Mouse (Mus musculus): ENCODE data around the gene Dock7. TPM values are rescaled to one million over a fixed set of nuclear protein-coding genes. Genes with fewer than 3 reads are reported as not detected.
"Not testable (repeated sequence)": the region's sequence is repeated elsewhere in the genome, so short reads cannot be mapped to it uniquely, and the experiment has no call there.

The Dock7 gene
- polyA plus RNA-seq, 1 experiment from 2014 or later, result 73.6 TPM

DNA sequence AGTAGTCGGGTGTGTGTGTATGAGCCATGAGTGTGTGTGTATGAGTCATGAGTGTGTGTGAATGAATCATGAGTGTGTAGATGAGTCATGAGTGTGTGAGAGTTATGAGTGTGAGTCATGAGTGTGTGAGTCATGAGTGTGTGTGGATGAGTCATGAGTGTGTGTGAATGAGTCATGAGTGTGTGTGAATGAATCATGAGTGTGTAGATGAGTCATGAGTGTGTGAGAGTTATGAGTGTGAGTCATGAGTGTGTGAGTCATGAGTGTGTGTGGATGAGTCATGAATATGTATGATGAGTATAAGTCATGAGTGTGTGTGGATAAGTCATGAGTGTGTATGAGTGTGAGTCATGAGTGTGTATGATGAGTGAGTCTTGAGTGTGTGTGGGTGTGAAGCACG is 142.4 kb downstream of the Dock7 start:
- H3K36me3 ChIP-seq, result peaks cover 46% of the 10 kb centered on the region
- ATAC-seq (ENCODE audit: low FRiP score), result not testable (repeated sequence)

DNA sequence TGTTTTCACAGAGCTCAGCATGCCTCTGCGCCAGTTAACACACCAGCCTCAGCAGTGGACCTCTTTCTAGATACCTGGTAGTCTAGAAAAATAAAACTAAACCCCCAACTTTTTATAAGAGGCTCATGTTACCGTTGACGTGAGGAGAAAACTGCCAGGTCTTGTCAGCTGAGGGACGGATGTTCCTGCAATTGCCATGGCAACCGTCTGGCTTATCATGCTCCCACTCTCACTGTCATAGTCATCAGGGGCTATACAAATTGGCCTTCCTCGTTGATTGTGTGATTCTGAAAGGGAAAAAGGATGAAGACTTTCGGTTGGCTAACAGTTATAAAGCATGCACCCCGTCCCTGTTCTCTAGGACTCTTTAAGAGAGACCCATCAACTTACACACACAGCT is 145.0 kb downstream of the Dock7 start:
- Histone ChIP-seq H3K9me3 (no peaks in the 10 kb centered on the region), H3K36me3 (peaks cover 57% of the 10 kb centered on the region), H3K4me3 (no peak overlapping the region), H3K9ac (no peak overlapping the region), H3K4me1 (replicated peaks) (0 out of 2 replicates have a peak, but pooled peaks cover 2% of the 10 kb centered on the region), H3K4me2 (no peak overlapping the region), H3K27ac (no peak overlapping the region), H3K27me3 (no peaks in the 10 kb centered on the region)
- no peak for ATAC-seq (ENCODE audit: low FRiP score)
- WGBS, result 49% methylated on average over 8 of the region's 8 CpGs

More for the DNA sequence above, 142.4 kb downstream of the Dock7 start:
- not testable (repeated sequence) for H3K9ac ChIP-seq; H3K27me3 ChIP-seq; H3K4me3 ChIP-seq; H3K9me3 ChIP-seq; H3K4me2 ChIP-seq; H3K27ac ChIP-seq; H3K4me1 ChIP-seq (replicated peaks)
- WGBS, result 93% methylated on average over 2 of the region's 2 CpGs

DNA sequence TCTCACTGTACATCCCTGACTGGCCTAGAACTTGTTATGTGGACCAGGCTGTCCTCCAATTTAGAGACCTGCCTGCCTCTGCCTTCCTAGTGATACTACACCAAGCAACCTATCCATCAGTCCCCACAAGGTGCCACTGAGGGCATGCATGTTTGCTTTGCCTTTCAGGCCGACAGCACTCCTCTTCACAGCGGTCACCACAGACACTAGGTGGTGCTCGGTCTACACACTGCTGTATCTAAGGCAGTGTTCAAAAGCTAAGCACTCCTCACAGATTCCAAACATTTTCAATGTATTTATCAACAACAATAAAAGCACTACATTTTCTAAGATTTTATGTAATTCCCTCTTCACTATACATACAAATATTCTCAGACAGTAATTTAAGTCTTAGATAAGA is 150.8 kb downstream of the Dock7 start:
- 90% methylated on average over 3 of the region's 3 CpGs for WGBS
- peaks cover 73% of the 10 kb centered on the region for H3K36me3 ChIP-seq

DNA sequence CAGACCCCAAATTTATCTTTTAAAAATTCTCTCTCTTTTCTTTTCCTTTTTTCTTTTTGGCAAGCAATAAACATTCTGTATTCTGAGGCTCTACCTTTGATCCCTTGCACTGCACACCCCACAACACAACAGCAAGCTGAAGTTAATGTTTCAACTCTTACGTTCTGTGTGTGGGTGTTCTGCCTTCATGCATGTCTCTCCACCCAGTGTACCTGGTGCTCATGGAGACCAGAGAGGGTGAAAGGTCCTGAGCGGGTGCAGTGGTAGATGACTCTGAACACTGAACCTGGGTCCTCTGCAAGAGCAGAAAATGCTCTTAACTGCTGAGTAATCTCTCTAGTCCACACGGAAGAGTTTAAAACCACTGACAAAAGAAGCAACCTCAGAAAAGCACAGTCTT is 160.5 kb downstream of the Dock7 start:
- no peak for ATAC-seq (ENCODE audit: low FRiP score)
- no peak overlapping the region for H3K9ac ChIP-seq
- no peaks in the 10 kb centered on the region for H3K27me3 ChIP-seq
- no peaks in the 10 kb centered on the region for H3K9me3 ChIP-seq
- H3K36me3 ChIP-seq, result peaks cover 64% of the 10 kb centered on the region
- WGBS, result 95% methylated on average over 3 of the region's 3 CpGs
- no peak overlapping the region for H3K4me3 ChIP-seq
- H3K27ac ChIP-seq, result no peak overlapping the region
- no peaks in the 10 kb centered on the region for H3K4me1 ChIP-seq (replicated peaks)
- H3K4me2 ChIP-seq, result no peak overlapping the region

More for the DNA sequence above, 150.8 kb downstream of the Dock7 start:
- H3K4me3 ChIP-seq, result no peak overlapping the region
- no peak overlapping the region for H3K27ac ChIP-seq
- no peaks in the 10 kb centered on the region for H3K9me3 ChIP-seq
- no peak for ATAC-seq (ENCODE audit: low FRiP score)
- H3K27me3 ChIP-seq, result no peaks in the 10 kb centered on the region
- no peaks in the 10 kb centered on the region for H3K4me1 ChIP-seq (replicated peaks)
- no peak overlapping the region for H3K4me2 ChIP-seq
- no peak overlapping the region for H3K9ac ChIP-seq

DNA sequence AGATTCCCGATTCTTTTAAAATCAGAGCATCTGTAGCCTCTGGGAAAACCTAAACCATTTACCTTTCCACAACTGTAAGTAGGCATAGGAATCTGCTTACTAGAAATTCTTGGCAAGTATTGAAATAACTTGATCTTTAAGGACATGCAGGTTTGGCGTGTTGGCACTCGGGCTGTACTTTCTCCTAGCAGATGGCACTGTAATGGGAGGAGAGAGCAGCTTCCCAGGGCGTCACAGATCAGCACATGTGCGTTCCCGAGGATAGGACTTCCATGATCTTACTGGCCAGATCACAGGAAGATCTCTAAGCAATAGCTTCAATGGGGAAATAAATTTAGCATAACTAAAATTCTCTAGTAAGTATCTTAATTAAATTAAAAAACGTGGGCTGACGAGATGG is 164.7 kb downstream of the Dock7 start:
- Histone ChIP-seq H3K9ac (no peak overlapping the region), H3K4me3 (no peak overlapping the region), H3K36me3 (peaks cover 65% of the 10 kb centered on the region), H3K27ac (no peak overlapping the region), H3K27me3 (no peaks in the 10 kb centered on the region), H3K4me2 (no peak overlapping the region), H3K4me1 (replicated peaks) (no peaks in the 10 kb centered on the region), H3K9me3 (no peaks in the 10 kb centered on the region)
- ATAC-seq (ENCODE audit: low FRiP score), result no peak
- 93% methylated on average over 8 of the region's 8 CpGs for WGBS

DNA sequence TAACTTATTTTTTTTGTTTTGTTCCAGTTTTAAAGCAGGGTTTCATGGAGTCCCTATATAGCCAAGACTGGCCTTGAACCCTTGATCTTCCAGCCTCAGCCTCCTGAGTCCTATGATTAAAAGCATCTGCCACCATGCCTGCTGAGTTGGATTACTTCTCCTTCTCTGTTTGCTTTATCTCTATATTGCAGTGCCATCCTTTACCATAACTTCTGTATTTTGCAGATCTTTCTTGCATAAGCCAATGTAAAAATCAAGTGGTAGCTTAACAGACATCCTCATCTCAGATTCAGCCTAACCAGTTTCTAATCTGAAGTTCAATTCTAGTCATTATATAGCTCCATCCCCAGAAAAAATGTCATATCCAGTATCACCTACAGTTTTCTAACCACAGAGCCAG is 170.2 kb downstream of the Dock7 start:
- no peak for ATAC-seq (ENCODE audit: low FRiP score)
- H3K27ac ChIP-seq, result no peak overlapping the region
- no peak overlapping the region for H3K4me2 ChIP-seq
- H3K4me1 ChIP-seq (replicated peaks), result no peaks in the 10 kb centered on the region
- peaks cover 35% of the 10 kb centered on the region for H3K36me3 ChIP-seq
- H3K27me3 ChIP-seq, result no peaks in the 10 kb centered on the region
- H3K4me3 ChIP-seq, result no peak overlapping the region
- H3K9ac ChIP-seq, result no peak overlapping the region
- H3K9me3 ChIP-seq, result no peaks in the 10 kb centered on the region

DNA sequence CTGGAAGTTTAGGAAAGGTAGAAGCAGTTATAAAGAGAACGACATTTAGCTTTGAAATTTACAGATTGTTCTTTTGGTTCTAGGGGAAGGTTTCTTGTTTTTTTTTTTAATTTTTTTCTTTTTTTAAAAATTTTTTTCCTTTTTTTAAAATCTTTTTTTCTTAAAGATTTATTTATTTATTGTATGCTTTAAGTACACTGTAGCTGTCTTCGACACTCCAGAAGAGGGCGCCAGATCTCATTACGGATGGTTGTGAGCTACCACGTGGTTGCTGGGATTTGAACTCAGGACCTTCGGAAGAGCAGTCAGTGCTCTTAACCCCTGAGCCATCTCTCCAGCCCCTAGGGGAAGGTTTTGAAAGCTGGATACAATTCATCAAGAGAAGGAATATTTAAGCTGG is 182.5 kb downstream of the Dock7 start:
- WGBS, result 93% methylated on average over 6 of the region's 6 CpGs
- H3K9ac ChIP-seq; H3K4me2 ChIP-seq; H3K9me3 ChIP-seq; ATAC-seq (ENCODE audit: low FRiP score); H3K27me3 ChIP-seq; H3K27ac ChIP-seq; H3K4me1 ChIP-seq (replicated peaks); H3K4me3 ChIP-seq: not testable (repeated sequence)
- peaks cover 65% of the 10 kb centered on the region for H3K36me3 ChIP-seq

DNA sequence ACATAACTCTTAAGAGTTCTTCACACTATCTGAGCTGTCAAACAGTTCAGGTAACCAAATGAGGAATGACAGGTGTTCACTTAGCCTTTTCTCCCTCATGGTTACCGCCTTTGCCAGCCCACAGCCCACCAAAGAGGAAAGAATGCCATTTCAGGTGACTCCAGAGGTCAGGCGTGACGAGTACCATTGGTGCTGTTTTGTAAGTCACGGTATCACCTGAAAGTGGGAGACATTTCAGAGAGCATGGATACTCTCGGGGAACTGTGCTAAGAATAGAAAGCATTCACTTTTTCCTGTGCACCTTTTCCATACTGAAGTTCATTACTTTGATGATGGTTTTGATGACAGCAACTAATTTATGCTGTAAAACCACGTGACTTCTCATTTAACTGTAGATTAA is 184.7 kb downstream of the Dock7 start:
- Histone ChIP-seq H3K9me3 (no peaks in the 10 kb centered on the region), H3K27ac (no peak overlapping the region), H3K36me3 (peaks cover 57% of the 10 kb centered on the region), H3K27me3 (no peaks in the 10 kb centered on the region), H3K4me2 (no peak overlapping the region), H3K4me3 (no peak overlapping the region), H3K9ac (no peak overlapping the region), H3K4me1 (replicated peaks) (no peaks in the 10 kb centered on the region)
- WGBS, result 88% methylated on average over 6 of the region's 6 CpGs
- no peak for ATAC-seq (ENCODE audit: low FRiP score)

DNA sequence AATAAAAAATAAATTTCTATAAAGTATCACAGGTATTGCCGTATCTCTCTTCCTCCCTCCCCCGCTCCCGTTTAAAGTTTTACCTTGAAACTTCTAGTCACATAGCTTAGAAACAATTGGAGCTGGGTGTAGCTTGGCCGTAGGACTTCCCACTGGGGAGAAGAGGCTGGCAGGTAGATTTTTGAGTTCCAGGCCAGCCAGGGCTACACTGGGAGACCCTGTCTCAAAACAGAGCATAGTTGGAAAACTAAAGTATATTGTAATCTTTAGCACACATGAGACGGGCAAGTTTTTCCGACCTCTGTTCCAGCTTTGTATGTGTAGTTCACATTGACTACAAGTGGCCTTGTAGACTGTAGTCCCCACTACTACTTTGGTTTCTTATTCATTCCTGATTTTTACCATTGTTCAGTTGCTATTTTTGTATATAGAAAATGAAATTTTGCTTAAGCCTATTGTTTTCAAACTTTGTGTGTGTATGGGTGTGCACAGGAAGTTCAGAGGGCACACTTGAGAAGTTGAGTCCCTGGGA is 195.4 kb downstream of the Dock7 start:
- Histone ChIP-seq H3K4me1 (replicated peaks) (peaks cover 21% of the 10 kb centered on the region), H3K4me3 (peak overlapping the region; percentile 87), H3K9me3 (no peaks in the 10 kb centered on the region), H3K36me3 (peaks cover 3% of the 10 kb centered on the region), H3K27ac (no peak overlapping the region), H3K27me3 (no peaks in the 10 kb centered on the region), H3K9ac (no peak overlapping the region; the same call in 1 of the 2 replicates), H3K4me2 (peak overlapping the region; percentile 91)
- no peak for ATAC-seq (ENCODE audit: low FRiP score)
- 30% methylated on average over 6 of the region's 6 CpGs for WGBS

DNA sequence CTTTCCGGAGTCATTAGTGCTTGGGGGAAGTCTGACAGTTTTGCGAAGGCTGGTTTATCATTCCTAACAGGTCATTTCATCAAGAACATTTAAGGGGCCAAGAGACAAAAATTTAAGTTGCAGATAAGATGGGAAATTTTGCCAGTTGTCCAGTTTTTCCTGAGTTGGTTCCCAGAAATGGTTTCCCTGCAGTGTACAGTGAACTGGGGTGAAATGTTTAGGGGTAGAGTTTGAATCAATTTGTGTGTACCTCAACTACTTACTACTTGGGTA is 195.9 kb downstream of the Dock7 start:
- 3% methylated on average over 2 of the region's 2 CpGs for WGBS
- H3K27me3 ChIP-seq, result no peaks in the 10 kb centered on the region
- no peak overlapping the region for H3K27ac ChIP-seq
- peak overlapping the region; percentile 87 for H3K4me3 ChIP-seq
- H3K9ac ChIP-seq, result peak overlapping the region; percentile 89
- H3K4me2 ChIP-seq, result peak overlapping the region; percentile 91
- H3K4me1 ChIP-seq (replicated peaks), result peaks cover 21% of the 10 kb centered on the region
- H3K9me3 ChIP-seq, result no peaks in the 10 kb centered on the region
- no peak for ATAC-seq (ENCODE audit: low FRiP score)
- H3K36me3 ChIP-seq, result no peaks in the 10 kb centered on the region

DNA sequence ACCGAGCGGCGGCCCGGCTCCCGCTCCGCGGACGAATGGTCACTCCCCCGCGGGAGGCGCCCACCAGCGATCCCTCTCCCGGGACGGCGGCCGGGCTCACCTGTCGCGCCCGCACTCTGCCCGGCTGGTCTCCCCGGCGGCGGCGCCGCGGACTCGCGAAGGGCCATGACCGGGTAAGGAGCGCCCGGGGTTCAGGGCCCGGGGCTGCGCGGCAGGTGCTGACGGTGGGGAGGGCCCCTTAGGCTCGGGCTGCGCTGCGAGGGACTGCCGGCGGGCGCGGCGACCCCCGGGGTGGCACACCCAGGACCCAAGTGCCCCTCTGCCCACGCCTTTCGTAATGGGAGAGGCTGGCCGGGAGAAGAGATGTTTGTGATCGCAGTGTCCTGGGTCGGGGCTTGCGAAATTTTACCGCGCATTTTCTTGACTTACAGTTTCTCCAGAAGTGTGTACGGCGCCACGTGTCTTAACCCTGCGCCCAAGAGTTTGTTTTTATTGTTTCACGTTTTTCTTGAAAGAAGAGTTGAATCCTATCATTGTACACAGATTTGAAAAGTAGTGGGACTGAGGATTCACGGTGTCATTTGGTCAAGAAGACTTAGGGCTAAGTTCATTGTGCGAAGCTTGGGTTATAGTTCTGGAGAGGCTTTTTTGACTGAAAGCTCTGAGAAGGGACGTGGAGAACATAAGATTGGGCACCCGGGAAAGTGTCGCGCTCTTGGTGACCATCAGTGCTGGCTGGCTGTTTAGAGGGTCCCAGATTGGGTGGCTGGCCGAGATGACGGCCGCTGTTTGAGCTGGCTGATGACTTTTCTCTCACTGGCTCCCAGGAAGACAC is 196.4 kb downstream of the Dock7 start:
- Histone ChIP-seq H3K36me3 (no peaks in the 10 kb centered on the region), H3K4me3 (peak overlapping the region; percentile 87), H3K4me1 (replicated peaks) (peaks cover 21% of the 10 kb centered on the region), H3K4me2 (peak overlapping the region; percentile 91), H3K9ac (peak overlapping the region; percentile 89), H3K27me3 (no peaks in the 10 kb centered on the region), H3K9me3 (0 out of 2 replicates have a peak, but pooled peaks cover 3% of the 10 kb centered on the region), H3K27ac (peak overlapping the region; percentile 99)
- peak; percentile 27 for ATAC-seq (ENCODE audit: low FRiP score)
- under 1% methylated on average over 65 of the region's 66 CpGs for WGBS

DNA sequence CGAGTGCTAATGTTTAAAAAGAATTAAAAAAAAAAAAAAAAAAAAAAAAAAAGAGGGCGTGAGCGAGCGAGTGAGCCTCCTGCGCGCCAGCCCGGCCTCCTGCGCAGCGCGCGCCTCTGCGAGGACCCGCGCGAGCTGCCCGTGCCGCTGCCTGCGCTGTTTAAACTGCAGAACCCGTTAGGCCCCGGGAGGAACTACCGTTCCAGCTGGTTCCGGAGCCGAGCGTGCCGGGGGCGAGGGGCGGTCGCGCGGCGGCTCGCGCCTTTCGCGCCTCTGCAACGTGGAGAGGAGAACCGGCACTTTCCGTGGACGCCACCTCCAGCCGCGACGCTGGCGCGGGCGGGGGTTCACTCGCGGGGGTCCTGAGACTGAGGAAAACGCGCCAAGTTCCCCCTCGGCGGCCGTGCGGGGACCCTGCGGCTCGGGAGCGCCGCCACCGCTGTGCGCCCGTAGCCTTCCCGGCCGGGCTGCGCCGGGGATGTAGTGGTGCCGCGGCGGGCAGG is 197.1 kb downstream of the Dock7 start, which contains the start of gene Usp1:
TSS of gene Usp1 (plus strand) at position 243 of the 503 bp plus-strand sequence.
- Histone ChIP-seq H3K36me3 (no peaks in the 10 kb centered on the region), H3K9me3 (0 out of 2 replicates have a peak, but pooled peaks cover 3% of the 10 kb centered on the region), H3K9ac (peak within 1 kb of the TSS; percentile 89), H3K27ac (peak within 1 kb of the TSS; percentile 99), H3K4me1 (replicated peaks) (peaks cover 21% of the 10 kb centered on the region), H3K4me3 (peak within 1 kb of the TSS; percentile 87), H3K4me2 (peak within 1 kb of the TSS; percentile 91), H3K27me3 (no peaks in the 10 kb centered on the region)
- WGBS, result under 1% methylated on average over 62 of the region's 67 CpGs
- peak; percentile 78 for ATAC-seq (ENCODE audit: low FRiP score)

Measured in hindbrain, embryonic 13.5 days (tissue).